In the genomic region with DNA sequence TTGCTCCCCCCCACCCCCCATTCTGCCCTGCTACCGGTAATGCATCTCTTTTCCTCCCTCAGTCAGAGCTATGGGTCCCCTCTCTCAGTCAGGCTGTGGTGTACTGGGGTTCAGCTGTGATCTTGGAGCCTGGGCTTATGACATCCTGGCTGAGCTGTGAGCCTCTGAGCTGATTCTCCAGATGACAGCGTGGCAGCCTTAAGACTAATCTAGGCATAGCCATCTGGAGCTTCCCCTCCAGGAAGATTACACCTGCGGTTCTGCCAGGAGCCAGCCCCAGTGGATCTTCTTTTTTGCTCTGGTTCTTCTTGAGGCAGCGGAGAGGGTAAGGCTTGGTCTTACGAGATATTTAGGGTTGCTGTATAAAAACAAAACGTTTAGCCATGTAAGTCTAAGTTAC, we compare ENCODE assay signal across 24 mouse cellular contexts. TPM values are rescaled to one million over a fixed set of nuclear protein-coding genes. Genes with fewer than 3 reads are reported as not detected.
"Had no signal": no experiment of that assay in that cellular context is flagged by ENCODE, and none has a peak within 500 bp of the region (broad histone marks: within the 10 kb centered on the region; RNA-seq: fewer than 3 reads in every experiment).

No protein-coding gene starts in this region.

- H3K4me3 ChIP-seq: intestine, embryonic 15.5 days; limb, embryonic 12.5 days; limb, embryonic 15.5 days; midbrain, embryonic 12.5 days; midbrain, embryonic 15.5 days; neural tube, embryonic 12.5 days; neural tube, embryonic 15.5 days; stomach, embryonic 15.5 days had no signal

- H3K9ac ChIP-seq: intestine, embryonic 15.5 days; limb, embryonic 12.5 days; limb, embryonic 15.5 days; liver, embryonic 14.5 days; liver, postnatal 0 days; lung, embryonic 14.5 days; midbrain, embryonic 12.5 days; midbrain, embryonic 15.5 days; neural tube, embryonic 12.5 days; neural tube, embryonic 15.5 days; stomach, embryonic 15.5 days had no signal

- H3K4me2 ChIP-seq: limb, embryonic 12.5 days; limb, embryonic 15.5 days; liver, embryonic 11.5 days; lung, embryonic 14.5 days; midbrain, embryonic 12.5 days; midbrain, embryonic 15.5 days; neural tube, embryonic 12.5 days; neural tube, embryonic 15.5 days; stomach, embryonic 15.5 days had no signal

- H3K9me3 ChIP-seq: intestine, embryonic 15.5 days; limb, embryonic 12.5 days; limb, embryonic 15.5 days; midbrain, embryonic 12.5 days; midbrain, embryonic 15.5 days; neural tube, embryonic 12.5 days; neural tube, embryonic 15.5 days; stomach, embryonic 15.5 days had no signal

- H3K27ac ChIP-seq: intestine, embryonic 15.5 days; limb, embryonic 12.5 days; limb, embryonic 15.5 days; liver, embryonic 14.5 days; macrophage; midbrain, embryonic 12.5 days; midbrain, embryonic 15.5 days; neural tube, embryonic 12.5 days; neural tube, embryonic 15.5 days; stomach, embryonic 15.5 days had no signal

- H3K27me3 ChIP-seq: intestine, embryonic 15.5 days; limb, embryonic 12.5 days; limb, embryonic 15.5 days; midbrain, embryonic 12.5 days; midbrain, embryonic 15.5 days; neural tube, embryonic 12.5 days; neural tube, embryonic 15.5 days; stomach, embryonic 15.5 days had no signal

- H3K4me1 ChIP-seq: limb, embryonic 12.5 days; midbrain, embryonic 12.5 days; midbrain, embryonic 15.5 days; neural tube, embryonic 12.5 days had no signal

- DNase-seq: kidney, postnatal 14 days; kidney, postnatal 4 days; left cerebral cortex, postnatal 4 days; liver, postnatal 0 days; lung, embryonic 14.5 days; right cerebral cortex, postnatal 14 days; spleen, adult 18-20 months; thymus, adult 18-20 months; thymus, postnatal 36 days had no signal

- ATAC-seq: intestine, embryonic 15.5 days; liver, postnatal 0 days; lung, postnatal 0 days; midbrain, embryonic 15.5 days had no signal

RNA-seq across cellular contexts. Expression of a gene that starts 29.7 kb away (rescaled TPM):
- total RNA-seq: layer of hippocampus, adult 18-20 months; layer of hippocampus, postnatal 14 days had no signal
- polyA plus RNA-seq: macrophage; urinary bladder, adult 2 months had no signal
